12 mouse cellular contexts compared by ENCODE assay signal in the genomic region with DNA sequence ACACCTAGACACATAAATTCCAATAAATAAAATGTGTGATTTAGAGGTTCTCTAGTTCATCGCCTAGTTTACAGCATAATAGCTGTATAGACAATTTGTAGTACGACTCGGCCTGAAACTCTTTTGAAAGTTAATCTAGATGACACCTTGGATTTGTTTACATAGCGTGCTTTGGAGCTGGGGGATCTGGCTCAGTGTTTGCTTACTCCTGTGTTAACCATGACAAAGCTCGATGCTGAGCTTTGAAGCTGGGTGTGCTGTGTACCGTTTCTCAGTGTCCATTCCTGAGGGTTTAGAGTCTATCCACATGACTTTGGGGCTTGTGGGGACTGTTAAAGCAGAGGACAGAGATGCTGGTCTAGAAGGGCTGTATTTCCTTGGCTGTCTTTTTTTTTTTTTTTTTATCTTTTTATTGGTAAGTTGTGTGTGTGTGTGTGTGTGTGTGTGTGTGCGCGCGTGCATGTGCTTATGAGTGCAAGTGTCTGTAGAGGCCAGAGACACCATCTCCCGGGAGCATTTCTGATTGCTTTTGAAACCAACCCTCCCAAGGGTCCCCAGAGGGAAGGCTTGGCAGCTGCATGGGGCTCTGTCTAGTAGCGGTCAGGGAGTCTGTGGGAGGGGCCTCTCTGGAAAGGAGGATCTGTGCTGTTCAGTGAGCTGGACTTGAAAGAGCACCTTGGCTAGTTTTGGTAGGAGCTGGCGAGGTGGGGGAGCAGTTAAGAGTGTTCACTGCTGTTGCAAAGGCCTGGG. TPM values are rescaled to one million over a fixed set of nuclear protein-coding genes. Genes with fewer than 3 reads are reported as not detected.
DNase-seq lines count a peak whose midpoint lies in the region; ATAC-seq and TF ChIP-seq lines count a peak whose summit lies in the region.
"Had no signal": no experiment of that assay in that cellular context is flagged by ENCODE, and none has a peak within 500 bp of the region (broad histone marks: within the 10 kb centered on the region; RNA-seq: fewer than 3 reads in every experiment).

No protein-coding gene starts in this region.

- no peak overlapping the region for H3K27ac ChIP-seq in intestine, embryonic 14.5 days (ENCODE audit: low read depth)
- no peak overlapping the region for H3K27ac ChIP-seq in intestine, postnatal 0 days (ENCODE audit: low read depth, low read length)
- H3K27ac ChIP-seq: limb, embryonic 15.5 days had no signal

- no peak overlapping the region for H3K4me3 ChIP-seq in intestine, embryonic 14.5 days (ENCODE audit: low read depth, low read length)
- H3K4me3 ChIP-seq in intestine, postnatal 0 days (ENCODE audit: low read depth, low read length) = no peak overlapping the region
- H3K4me3 ChIP-seq: limb, embryonic 15.5 days; myocyte had no signal

- no peak overlapping the region for H3K9ac ChIP-seq in intestine, embryonic 14.5 days (ENCODE audit: low read length)
- H3K9ac ChIP-seq in intestine, postnatal 0 days (ENCODE audit: low read depth, low read length) = no peak overlapping the region
- H3K9ac ChIP-seq: limb, embryonic 15.5 days had no signal

- no peaks in the 10 kb centered on the region for H3K27me3 ChIP-seq in intestine, embryonic 14.5 days (replicated peaks; ENCODE audit: control insufficient read depth, insufficient read depth, low read length)
- H3K27me3 ChIP-seq in intestine, postnatal 0 days (replicated peaks; ENCODE audit: control insufficient read depth, insufficient read depth, low read length) = no peaks in the 10 kb centered on the region
- H3K27me3 ChIP-seq: limb, embryonic 15.5 days had no signal

- DNase-seq in intestine, embryonic 14.5 days (ENCODE audit: low spot score) = no peak
- DNase-seq in B cell, adult 2 months = peak; percentile 18 to 29
- DNase-seq in adipocyte (ENCODE audit: low spot score) = peak; percentile 62
- DNase-seq in kidney, postnatal 10 days = peak; percentile 68
- no peak for DNase-seq in cerebellum, adult 8-10 months
- no peak for DNase-seq in urinary bladder, postnatal 10 days (ENCODE audit: low spot score)
- DNase-seq: thymus, adult 18-20 months had no signal

- H3K4me2 ChIP-seq in intestine, embryonic 14.5 days (ENCODE audit: low read length) = no peak overlapping the region
- H3K4me2 ChIP-seq in intestine, postnatal 0 days (replicated peaks; ENCODE audit: low read depth) = no peak overlapping the region
- H3K4me2 ChIP-seq: limb, embryonic 15.5 days had no signal

- peaks cover 12% of the 10 kb centered on the region; the same call in 1 of the 2 replicates for H3K4me1 ChIP-seq in intestine, embryonic 14.5 days (replicated peaks; ENCODE audit: control insufficient read depth, insufficient read depth, low read length)
- H3K4me1 ChIP-seq in intestine, postnatal 0 days (replicated peaks; ENCODE audit: control insufficient read depth, insufficient read depth, low read length) = peaks cover 4% of the 10 kb centered on the region; the same call in 1 of the 2 replicates

- ATAC-seq in intestine, embryonic 14.5 days (replicated peaks; ENCODE audit: low FRiP score, low TSS enrichment, low read depth) = peak; percentile 46; the same call in 1 of the 2 replicates
- ATAC-seq in intestine, postnatal 0 days = no peak
- ATAC-seq in erythroblast, adult 5-6 weeks (replicated peaks; ENCODE audit: low FRiP score, poor library complexity, severe bottlenecking) = no peak

- 56% methylated on average over 12 of the region's 12 CpGs for WGBS in intestine, embryonic 14.5 days
- WGBS in intestine, postnatal 0 days = 47% methylated on average over 12 of the region's 12 CpGs

- no peaks in the 10 kb centered on the region for H3K9me3 ChIP-seq in intestine, embryonic 14.5 days (ENCODE audit: control insufficient read depth, low read length)
- no peaks in the 10 kb centered on the region for H3K9me3 ChIP-seq in intestine, postnatal 0 days (ENCODE audit: control insufficient read depth)
- H3K9me3 ChIP-seq: G1E; limb, embryonic 15.5 days had no signal

- no peak for TF ChIP-seq CTCF in intestine, postnatal 0 days (IDR thresholded peaks at IDR 0.05; ENCODE audit: low read depth)

- H3K36me3 ChIP-seq in intestine, embryonic 14.5 days (ENCODE audit: control insufficient read depth, insufficient read depth, low read length) = no peaks in the 10 kb centered on the region; the same call in 1 of the 2 replicates
- no peaks in the 10 kb centered on the region; the same call in 1 of the 2 replicates for H3K36me3 ChIP-seq in intestine, postnatal 0 days (ENCODE audit: control insufficient read depth, insufficient read depth)

RNA-seq across cellular contexts. Expression of a gene that starts 6.3 kb away (rescaled TPM):
- polyA plus RNA-seq in intestine, embryonic 14.5 days (2014; fragmentation: Nextera tagmentation; extraction: Ambion mirVana) = 45.3 and 48.0 TPM in 2 replicates
- 28.7 and 30.0 TPM in 2 replicates for polyA plus RNA-seq in intestine, postnatal 0 days (2015; fragmentation: Nextera tagmentation; extraction: Ambion mirVana)
- 11.1 and 16.1 TPM in 2 replicates for total RNA-seq in erythroblast, adult 5-6 weeks (2015; ENCODE audit: low replicate concordance)
- total RNA-seq in erythroblast, adult 5-6 weeks (2017; ENCODE audit: low replicate concordance) = 9.4 and 14.5 TPM in 2 replicates

RNA-seq across cellular contexts. Expression of a gene that starts 16.2 kb away (rescaled TPM):
- 40.9 and 42.8 TPM in 2 replicates for polyA plus RNA-seq in intestine, embryonic 14.5 days (2014; fragmentation: Nextera tagmentation; extraction: Ambion mirVana)
- 28.0 and 30.5 TPM in 2 replicates for polyA plus RNA-seq in intestine, postnatal 0 days (2015; fragmentation: Nextera tagmentation; extraction: Ambion mirVana)
- 10.2 and 15.6 TPM in 2 replicates for total RNA-seq in erythroblast, adult 5-6 weeks (2015; ENCODE audit: low replicate concordance)
- 13.6 and 13.7 TPM in 2 replicates for total RNA-seq in erythroblast, adult 5-6 weeks (2017; ENCODE audit: low replicate concordance)

Comparison
In these comparisons a context has a peak if more than half of its experiments do, and no peak if none do; other contexts are left out.
1. DNase-seq: peak in B cell, adult 2 months (2 of 2), adipocyte (single experiment) and kidney, postnatal 10 days (single experiment); none in intestine, embryonic 14.5 days (single experiment), cerebellum, adult 8-10 months (single experiment) and urinary bladder, postnatal 10 days (single experiment).